Mouse (Mus musculus) fibroblast of lung, adult 2 months (primary cell): Measurements from ENCODE around the gene Gm2163.
"Not testable (repeated sequence)": the region's sequence is repeated elsewhere in the genome, so short reads cannot be mapped to it uniquely, and the experiment has no call there.

Experiments
- DNase-seq: peaks from one replicate; pipeline ENCODE4 v3.0.0-alpha.2; 2011; ENCODE audit warnings: low read depth

Gene Gm2163

DNA sequence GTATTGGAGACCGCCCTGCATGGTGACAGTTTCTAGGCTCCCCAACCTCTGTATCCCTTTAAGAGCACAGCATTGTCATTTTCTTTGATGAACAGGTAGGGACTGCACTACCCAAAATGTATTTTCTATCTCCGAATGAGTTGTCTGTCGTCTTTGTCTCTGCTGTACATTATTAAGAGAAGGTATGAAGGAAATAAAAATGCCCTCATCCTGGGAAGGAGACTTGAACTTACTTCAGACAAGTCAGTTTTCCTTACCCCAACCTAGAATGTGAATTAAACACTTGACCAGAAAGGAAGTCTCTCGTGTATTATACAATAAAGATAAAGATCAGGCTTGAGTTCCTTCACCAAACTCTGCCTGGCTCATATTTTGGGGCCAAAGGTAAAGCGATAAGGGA, at the start of gene Gm2163:
Gm2163 (plus strand) TSS at position 301 of the 400 bp plus-strand sequence.
- DNase-seq, result not testable (repeated sequence)

DNA sequence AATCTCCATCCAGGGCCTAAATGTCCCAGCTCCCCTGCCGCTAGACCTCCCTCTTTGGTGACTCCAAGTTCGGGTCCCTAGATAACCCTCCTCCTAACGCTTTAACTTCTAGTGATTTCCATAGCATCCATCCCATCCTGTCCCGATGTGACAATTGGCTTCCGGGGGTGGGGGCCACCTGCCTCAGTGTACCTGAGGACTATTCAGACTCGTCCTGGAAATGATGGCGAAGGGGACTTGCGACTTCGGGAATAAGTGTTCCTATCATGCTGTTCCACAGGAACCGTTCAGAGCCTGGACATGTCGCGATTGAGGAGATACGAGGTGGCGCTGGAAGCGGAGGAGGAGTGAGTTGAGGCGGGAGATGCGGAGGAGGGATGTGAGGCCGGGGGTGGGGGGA, 27.5 kb upstream of the Gm2163 start, which contains the start of gene Gm21586:
Gm21586 (plus strand) TSS at position 301 of the 400 bp plus-strand sequence.
- not testable (repeated sequence) for DNase-seq

DNA sequence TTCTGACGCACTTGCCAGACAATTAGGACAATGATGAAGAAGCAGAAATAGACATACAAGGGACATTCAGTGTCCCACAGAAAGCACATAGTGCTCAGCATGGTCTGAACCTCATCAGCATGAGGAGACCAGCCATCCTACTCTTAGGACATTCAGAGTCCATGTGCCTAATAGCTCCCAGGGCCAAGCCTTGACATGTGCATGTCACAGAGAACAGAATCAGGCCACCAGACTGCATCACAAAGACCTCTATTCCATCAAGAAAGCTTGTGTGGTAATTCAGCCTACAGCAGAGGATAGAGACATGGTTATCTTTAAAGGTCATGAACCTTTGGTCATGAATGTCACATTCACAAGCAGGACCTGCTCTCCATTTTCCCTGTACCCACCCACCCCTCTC, 61.5 kb downstream of the Gm2163 start, which contains the start of gene Fam205a2:
Fam205a2 (minus strand) TSS at position 101 of the 400 bp plus-strand sequence.
- not testable (repeated sequence) for DNase-seq

DNA sequence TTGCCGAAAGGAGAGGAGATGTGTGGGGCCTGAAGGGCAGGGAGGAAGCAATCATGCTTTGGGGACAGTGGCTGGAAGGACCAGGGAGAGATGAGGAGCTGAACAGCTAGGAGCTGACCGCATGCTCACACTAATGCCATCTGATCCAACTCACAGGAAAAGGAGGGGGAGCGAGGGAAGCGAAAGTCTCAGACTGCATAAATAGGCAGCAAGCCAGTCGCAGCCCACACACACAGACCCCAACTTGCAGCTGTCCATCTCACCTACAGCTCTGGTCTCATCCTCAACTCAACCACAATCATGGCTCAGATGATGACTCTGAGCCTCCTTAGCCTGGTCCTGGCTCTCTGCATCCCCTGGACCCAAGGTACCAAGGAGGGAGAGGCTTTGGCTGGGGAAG, 145.3 kb downstream of the Gm2163 start, which contains the start of gene Gm10591:
Gm10591 (plus strand) TSS at position 301 of the 400 bp plus-strand sequence.
- not testable (repeated sequence) for DNase-seq

DNA sequence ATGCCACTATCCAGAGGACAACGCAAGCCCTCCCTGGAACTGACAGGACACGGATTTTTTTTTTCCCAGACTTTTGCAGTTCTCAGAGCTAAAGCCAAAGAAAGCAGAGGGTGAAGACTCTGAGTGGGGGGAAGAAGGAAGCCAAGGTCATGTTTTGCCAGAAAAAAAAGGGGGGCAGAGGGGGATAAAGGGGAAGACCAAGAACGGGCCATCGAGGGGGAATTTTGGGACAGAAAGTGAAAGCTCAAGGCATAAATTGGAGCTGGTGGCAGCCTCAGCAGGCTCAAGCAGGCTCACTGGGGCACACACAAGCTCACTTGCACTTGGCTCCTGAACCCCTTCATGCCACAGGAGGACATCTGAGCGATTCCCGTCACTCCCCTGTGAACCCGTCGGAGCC, 162.9 kb downstream of the Gm2163 start, which contains the start of gene Gm2564:
Gm2564 (plus strand) TSS at position 301 of the 400 bp plus-strand sequence.
- DNase-seq, result not testable (repeated sequence)
